Mouse (Mus musculus) heart, adult 18-20 months (tissue): ENCODE data around the gene Spint3. TPM values are rescaled to one million over a fixed set of nuclear protein-coding genes. Genes with fewer than 3 reads are reported as not detected.
A peak's percentile ranks its signal among the peaks of the same experiment; 100 is the strongest.

Experiments used
- DNase-seq, 2 experiments: peaks; one replicate each; pipeline ENCODE4 v3.0.0; 2021 to 2022; ENCODE audit warnings: mixed read lengths in 1 of 2
- total RNA-seq, 2 experiments: library from RNA; stranded (reverse); gene quantifications; 2 replicates each; pipeline ENCODE4 v1.2.3; 2021

The Spint3 gene
- total RNA-seq, 2 experiments from 2014 or later: not detected

- no peak for DNase-seq
These were observed 23.0 kb downstream of the Spint3 start for GRCm38 (mm10) chr2:164549963-164550894.

GRCm38 (mm10) chr2:164549338-164549737, 23.9 kb downstream of the Spint3 start:
- DNase-seq: no peak

- DNase-seq: no peak
These were observed 28.7 kb downstream of the Spint3 start for GRCm38 (mm10) chr2:164544454-164545097.

GRCm38 (mm10) chr2:164543745-164544144, 29.5 kb downstream of the Spint3 start:
- DNase-seq: no peak

GRCm38 (mm10) chr2:164542598-164542997, 30.7 kb downstream of the Spint3 start:
- no peak for DNase-seq

GRCm38 (mm10) chr2:164542132-164542531, 31.1 kb downstream of the Spint3 start:
- DNase-seq: no peak

- DNase-seq: peak in 1 of 2 experiments; percentile 42
These were observed 32.4 kb downstream of the Spint3 start for GRCm38 (mm10) chr2:164540652-164541427.

GRCm38 (mm10) chr2:164537003-164537402, 36.3 kb downstream of the Spint3 start:
- no peak for DNase-seq

GRCm38 (mm10) chr2:164534315-164534714, 38.9 kb downstream of the Spint3 start:
- DNase-seq: no peak

GRCm38 (mm10) chr2:164531169-164531568, 42.1 kb downstream of the Spint3 start:
- peak; percentile 56 to 85 for DNase-seq

GRCm38 (mm10) chr2:164528557-164528956, 44.7 kb downstream of the Spint3 start:
- DNase-seq: no peak

GRCm38 (mm10) chr2:164523301-164523773, 49.9 kb downstream of the Spint3 start:
- no peak for DNase-seq

GRCm38 (mm10) chr2:164522280-164522679, 51.0 kb downstream of the Spint3 start:
- no peak for DNase-seq

- DNase-seq: peak in 1 of 2 experiments; percentile 30
These were observed 51.4 kb downstream of the Spint3 start for GRCm38 (mm10) chr2:164521841-164522240.

- peak; percentile 61 to 62 for DNase-seq
These were observed 52.5 kb downstream of the Spint3 start for GRCm38 (mm10) chr2:164520782-164521181.

Other genes starting within 250 kb of the Spint3 start
- not detected for gene Svs5, start 240.7 kb downstream of the Spint3 start, total RNA-seq
- 10 to 100 TPM; 12.2 to 21.3 TPM for gene Slpi, start 184.4 kb downstream of the Spint3 start, total RNA-seq
- not detected for gene Rbpjl, start 170.3 kb downstream of the Spint3 start, total RNA-seq
- under 1 TPM; 0.36 to 0.45 TPM for gene Matn4, start 168.3 kb downstream of the Spint3 start, total RNA-seq
- gene Sdc4, start 129.6 kb downstream of the Spint3 start, total RNA-seq: 10 to 100 TPM; 18.7 to 34.2 TPM
- gene Sys1, start 116.5 kb downstream of the Spint3 start, total RNA-seq: 10 to 100 TPM; 23.0 to 23.1 TPM
- 10 to 100 TPM in 1 of 2 experiments, 1 to 10 TPM in 1; 3.7 to 11.1 TPM for gene Gm20458, start 112.5 kb downstream of the Spint3 start, total RNA-seq
- not detected for gene Trp53tg5, start 99.7 kb downstream of the Spint3 start, total RNA-seq
- gene Dbndd2, start 87.4 kb downstream of the Spint3 start, total RNA-seq: 10 to 100 TPM in 1 of 2 experiments, 1 to 10 TPM in 1; 9.4 to 10.7 TPM
- 10 to 100 TPM; 28.7 to 32.6 TPM for gene Pigt, start 75.9 kb downstream of the Spint3 start, total RNA-seq
- 10 to 100 TPM in 1 of 2 experiments, 1 to 10 TPM in 1; 1.0 to 11.8 TPM for gene Wfdc2, start 11.0 kb downstream of the Spint3 start, total RNA-seq
- gene Wfdc6a, start 12.0 kb upstream of the Spint3 start, total RNA-seq: not detected
- gene Eppin, start 20.1 kb upstream of the Spint3 start, total RNA-seq: not detected
- not detected for gene Wfdc6b, start 40.1 kb upstream of the Spint3 start, total RNA-seq
- gene Wfdc8, start 40.2 kb upstream of the Spint3 start, total RNA-seq: not detected
- not detected for gene Wfdc16, start 65.3 kb upstream of the Spint3 start, total RNA-seq
- under 1 TPM in 1 of 2 experiments, not detected in 1; 0.72 TPM for gene Wfdc10, start 82.6 kb upstream of the Spint3 start, total RNA-seq
- not detected for gene Wfdc9, start 83.1 kb upstream of the Spint3 start, total RNA-seq
- not detected for gene Wfdc11, start 100.6 kb upstream of the Spint3 start, total RNA-seq
- not detected for gene Wfdc13, start 111.6 kb upstream of the Spint3 start, total RNA-seq
- not detected for gene Spint4, start 125.0 kb upstream of the Spint3 start, total RNA-seq
- not detected for gene Spint5, start 141.8 kb upstream of the Spint3 start, total RNA-seq
- under 1 TPM; 0.25 to 0.62 TPM for gene Wfdc3, start 172.5 kb upstream of the Spint3 start, total RNA-seq
- 10 to 100 TPM; 22.0 to 28.8 TPM for gene Dnttip1, start 172.5 kb upstream of the Spint3 start, total RNA-seq
- 1 to 10 TPM in 1 of 2 experiments, under 1 TPM in 1; 0.80 to 2.4 TPM for gene Ube2c, start 196.4 kb upstream of the Spint3 start, total RNA-seq
- 1 to 10 TPM in 1 of 2 experiments, not detected in 1; 1.2 TPM for gene Tnnc2, start 206.5 kb upstream of the Spint3 start, total RNA-seq
- 10 to 100 TPM; 23.9 to 25.6 TPM for gene Snx21, start 212.4 kb upstream of the Spint3 start, total RNA-seq
- gene Acot8, start 231.4 kb upstream of the Spint3 start, total RNA-seq: 10 to 100 TPM; 12.4 to 12.5 TPM
- 1 to 10 TPM; 2.4 to 2.5 TPM for gene Zswim3, start 231.6 kb upstream of the Spint3 start, total RNA-seq
- 1 to 10 TPM; 3.8 to 3.9 TPM for gene Zswim1, start 249.2 kb upstream of the Spint3 start, total RNA-seq